Mouse (Mus musculus): ENCODE results near the gene Kdelr1.

Kdelr1 gene

DNA sequence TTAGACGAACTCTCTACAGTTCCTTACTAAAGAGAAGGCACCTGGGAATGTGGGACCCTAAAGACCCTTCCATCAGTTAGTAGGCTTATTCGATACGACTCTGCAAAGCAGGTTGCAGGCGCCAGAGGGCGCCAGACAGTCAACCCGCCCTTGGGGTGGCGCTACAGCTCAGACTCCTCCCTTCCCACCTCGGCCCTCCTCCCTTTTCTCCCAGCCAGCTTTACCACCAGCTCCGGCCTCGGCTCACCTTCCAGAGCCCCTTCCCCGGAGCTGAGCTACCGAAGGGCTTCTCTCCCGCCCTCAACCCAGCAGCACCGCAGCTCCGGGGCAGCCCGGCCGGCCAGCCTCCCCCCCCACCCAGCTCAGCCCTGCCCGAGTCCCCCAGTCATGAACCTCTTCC, at the start of gene Kdelr1:
Gene Kdelr1 (plus strand): TSS at position 149 of the 400 bp plus-strand sequence.
- no peak for DNase-seq (ENCODE audit: extremely low read depth, low read depth, low spot score)

DNA sequence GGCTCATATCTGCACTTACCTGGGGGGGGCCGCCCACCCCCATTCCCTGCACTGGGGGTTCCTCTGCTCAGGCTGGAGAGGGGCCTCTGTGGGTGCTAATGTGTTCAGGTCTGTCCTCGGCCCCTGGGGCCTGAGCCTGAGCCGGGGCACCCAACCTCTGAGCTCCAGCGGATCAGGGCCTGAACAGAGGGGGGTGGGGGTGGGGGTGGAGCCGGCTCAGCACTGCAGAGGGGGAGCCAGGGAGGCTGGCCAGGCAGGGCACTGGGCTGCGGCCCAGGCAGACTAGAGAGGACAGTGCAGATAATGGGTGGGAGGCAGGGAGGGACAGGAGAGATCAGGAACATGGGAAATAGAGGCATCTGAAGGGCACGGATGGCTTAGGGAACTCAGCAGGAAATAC, 48.0 kb upstream of the Kdelr1 start, which contains the start of gene Kcnj14:
Gene Kcnj14 (minus strand): TSS at position 185 of the 400 bp plus-strand sequence.
- no peak for DNase-seq (ENCODE audit: extremely low read depth, low read depth, low spot score)

DNA sequence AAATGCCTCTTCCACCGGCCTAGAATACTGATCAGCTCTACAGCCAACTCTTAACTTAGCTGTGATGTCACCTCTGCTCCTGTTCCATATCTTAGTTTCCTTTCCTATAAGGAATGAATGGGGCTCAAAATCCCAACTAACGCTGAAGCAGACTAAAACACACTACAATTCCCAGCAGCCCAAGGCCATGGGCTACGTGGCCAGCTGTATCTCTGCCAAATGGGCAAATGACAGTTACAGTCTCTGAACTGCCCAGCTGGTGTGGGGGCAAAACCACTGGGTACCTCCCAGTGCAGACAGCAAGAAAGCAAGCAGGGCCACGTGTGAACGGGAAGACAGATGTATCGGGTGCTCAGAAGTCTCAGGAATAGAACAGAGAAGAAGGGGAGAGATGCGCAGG, 45.9 kb upstream of the Kdelr1 start:
- DNase-seq (ENCODE audit: extremely low read depth, low read depth, low spot score): no peak

DNA sequence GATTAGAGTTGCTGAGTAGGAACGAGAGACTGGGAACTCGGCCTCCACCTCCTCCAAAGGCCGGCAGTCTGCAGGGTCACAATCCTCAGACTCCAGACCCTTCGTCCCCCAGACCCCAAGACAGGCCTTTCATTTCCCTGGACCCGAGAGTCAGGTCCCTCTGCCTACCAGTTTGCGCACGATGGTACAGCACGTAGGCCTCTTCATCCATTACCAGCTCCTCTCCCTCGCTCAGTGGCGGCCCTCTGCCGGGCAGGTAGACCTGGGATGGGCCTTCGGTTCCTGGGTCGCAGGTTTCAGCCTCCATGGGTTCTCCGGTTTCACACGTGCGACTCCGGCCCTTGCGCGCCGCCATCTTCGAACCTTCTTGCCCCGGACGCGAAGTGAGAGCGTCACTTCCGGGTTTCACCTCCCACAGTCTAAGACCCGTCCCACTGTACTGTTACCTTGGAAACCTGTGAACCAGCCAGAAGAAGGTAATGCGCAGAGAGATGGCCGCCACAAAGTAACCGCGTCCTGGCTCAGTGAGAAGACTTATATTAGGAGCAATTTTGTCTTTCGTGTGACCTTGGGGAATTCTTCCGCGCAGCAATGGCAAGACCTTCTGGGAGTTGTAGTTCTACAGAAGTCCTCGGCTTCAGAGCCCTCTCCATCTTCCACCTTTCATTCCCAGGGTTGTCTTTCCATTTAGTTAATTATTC, 42.0 kb upstream of the Kdelr1 start, which contains the start of gene Grwd1:
Gene Grwd1 (minus strand): TSS at position 518 of the 701 bp plus-strand sequence.
- DNase-seq (ENCODE audit: extremely low read depth, low read depth, low spot score): no peak

DNA sequence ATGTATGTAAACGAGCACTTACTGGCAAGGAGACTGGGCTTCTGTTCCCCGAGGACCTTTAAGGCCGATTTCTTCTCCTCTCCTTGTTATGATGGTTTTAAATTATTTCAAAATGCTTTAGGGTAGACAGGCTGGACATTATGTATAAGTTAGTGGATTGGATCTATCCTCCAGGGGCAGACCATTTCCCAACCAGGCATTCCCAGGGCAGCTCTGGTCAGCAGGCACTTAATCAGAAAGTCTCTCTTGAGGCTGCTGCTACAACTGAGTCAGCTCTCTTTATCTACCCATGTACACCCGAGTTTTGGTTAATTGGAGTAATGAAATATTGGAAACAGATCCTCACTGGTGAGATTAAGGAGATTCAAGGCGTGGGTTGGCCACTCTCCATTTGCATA, 41.4 kb upstream of the Kdelr1 start:
- no peak for DNase-seq (ENCODE audit: extremely low read depth, low read depth, low spot score)

DNA sequence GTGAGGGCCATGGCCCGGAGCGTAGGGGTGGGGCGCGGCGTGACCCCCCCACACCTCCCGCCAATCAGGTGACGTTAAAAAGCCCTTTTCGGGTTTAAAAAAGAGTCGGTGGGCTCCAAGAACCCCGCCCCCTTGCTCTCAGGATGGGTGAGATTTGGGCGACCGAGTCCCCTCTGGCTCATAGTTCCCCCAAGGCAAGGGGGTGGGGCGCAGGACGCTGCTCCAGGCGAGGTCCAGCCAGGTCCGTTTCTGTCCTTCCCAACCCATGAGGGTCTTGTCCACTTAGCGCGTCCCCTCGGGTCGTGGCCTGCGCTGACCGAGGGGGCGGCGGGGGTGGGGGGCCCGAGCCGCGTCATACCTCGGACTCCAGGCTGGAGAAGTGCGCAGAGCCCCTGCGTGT, 40.1 kb upstream of the Kdelr1 start:
- DNase-seq (ENCODE audit: extremely low read depth, low read depth, low spot score): no peak

DNA sequence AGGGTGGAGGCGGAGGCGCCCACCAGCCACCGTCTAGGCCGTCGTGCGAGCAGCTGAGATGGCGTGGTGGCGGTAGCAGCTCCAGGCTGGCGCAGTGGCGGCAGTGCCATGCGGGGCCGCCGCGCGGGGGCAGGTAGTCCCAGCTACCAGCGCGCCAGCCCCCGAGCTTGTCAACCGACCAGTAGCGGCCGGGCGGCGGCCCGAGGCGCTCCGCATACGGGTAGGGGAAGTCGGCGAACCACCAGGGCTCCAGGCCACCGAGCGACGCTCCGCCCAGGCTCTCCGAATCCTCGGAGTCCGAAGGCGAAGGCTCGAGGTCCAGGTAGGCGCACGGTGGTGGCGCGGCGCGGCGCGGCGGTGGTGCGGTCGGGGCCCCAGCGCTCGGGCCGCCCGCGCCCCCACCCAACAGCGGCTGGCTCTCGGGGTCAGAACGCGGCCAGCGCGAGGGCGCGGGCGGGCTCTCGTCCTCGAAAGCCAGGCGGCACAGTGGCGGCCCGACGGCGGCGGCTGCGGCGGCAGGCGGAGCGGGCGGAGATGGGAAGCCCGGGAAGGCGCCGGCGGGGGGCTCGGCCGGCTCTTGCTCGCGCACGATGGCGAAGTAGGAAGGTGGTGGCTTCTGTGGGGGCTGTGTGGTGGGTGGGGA, 39.3 kb upstream of the Kdelr1 start:
- DNase-seq (ENCODE audit: extremely low read depth, low read depth, low spot score): no peak

DNA sequence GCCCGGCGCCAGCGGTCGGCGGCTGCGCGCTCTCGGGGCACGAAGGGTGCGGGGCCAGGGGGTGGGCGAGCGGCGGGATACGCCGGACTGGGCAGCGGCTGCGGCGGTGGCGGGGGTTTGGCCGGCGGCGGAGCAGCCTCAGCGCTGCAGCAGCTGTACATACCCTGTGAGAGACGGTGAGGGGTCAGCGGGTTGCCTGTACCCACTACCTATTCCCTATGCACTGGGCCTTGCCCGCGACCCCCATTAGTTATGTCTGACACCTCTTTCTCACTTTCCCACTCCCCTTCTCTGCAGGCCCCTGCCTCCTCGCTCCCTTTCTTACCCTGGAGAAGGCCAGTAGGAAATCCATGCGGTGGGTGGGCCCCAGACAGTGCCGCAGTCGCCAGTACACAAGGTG, 38.6 kb upstream of the Kdelr1 start:
- no peak for DNase-seq (ENCODE audit: extremely low read depth, low read depth, low spot score)

DNA sequence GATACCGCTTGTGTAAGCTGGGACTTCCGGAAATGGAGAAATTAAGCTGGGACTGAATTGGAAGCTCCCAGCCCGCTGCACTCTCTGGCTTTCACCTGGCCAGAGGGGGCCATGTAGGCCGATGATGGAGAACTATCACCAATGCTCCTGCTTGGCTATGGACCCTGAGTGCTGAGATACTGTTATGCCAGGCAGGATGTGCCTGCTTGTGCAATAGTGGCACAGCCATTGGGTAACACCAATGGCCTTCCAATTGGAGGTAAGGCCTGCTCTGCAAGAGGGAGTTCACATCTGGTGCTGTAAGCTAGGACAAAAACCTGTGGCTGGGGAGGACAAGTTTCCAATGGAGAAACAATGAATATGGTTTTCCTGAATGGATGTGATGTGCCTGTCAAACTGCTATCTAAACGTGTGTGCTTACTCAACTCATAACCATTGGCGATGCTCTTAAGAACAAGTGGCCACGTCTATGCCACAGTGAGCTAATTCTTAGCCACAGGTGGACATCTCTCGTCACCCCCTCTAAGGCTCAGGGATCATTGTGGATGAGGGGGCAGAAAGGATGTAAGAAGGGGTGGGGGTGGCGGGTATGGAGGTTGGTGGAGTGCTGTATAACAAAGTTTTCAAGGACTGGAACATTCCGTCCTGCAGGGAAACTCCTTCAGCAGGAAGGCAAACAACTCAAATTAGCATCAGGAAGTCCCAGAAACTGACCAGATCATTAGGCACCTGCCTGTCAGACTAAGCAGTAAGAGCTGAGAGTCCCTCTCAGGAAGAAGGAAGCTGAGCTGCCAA, 29.4 kb upstream of the Kdelr1 start:
- no peak for DNase-seq (ENCODE audit: extremely low read depth, low read depth, low spot score)

DNA sequence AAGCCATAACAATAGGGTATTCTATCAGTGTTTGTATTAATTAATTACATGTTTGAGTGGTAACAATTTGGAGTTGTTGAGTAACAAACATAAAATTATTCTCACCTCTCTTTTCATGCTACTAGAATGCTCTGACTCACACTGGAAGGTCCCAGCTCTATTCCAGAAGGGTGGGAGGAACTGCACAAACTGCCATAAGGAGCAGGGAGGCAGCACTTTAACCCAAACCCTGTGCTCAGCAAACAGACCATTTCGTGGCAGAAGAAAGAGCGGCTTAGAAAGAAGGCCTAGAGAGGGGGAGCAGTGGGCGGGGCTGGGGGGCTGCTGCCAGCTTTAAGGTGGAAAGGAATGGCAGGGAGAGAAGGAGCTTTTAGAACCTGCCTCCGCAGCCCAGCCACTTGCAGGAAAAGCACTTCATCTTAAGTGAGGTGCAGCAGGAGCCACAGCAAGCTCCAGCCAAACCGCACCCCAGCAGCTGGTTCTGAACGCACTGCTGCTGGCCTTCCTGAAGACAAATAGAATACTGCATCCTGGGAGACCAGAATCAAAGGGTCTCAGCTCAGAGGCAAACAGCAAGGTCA, 24.0 kb upstream of the Kdelr1 start:
- DNase-seq (ENCODE audit: extremely low read depth, low read depth, low spot score): no peak

DNA sequence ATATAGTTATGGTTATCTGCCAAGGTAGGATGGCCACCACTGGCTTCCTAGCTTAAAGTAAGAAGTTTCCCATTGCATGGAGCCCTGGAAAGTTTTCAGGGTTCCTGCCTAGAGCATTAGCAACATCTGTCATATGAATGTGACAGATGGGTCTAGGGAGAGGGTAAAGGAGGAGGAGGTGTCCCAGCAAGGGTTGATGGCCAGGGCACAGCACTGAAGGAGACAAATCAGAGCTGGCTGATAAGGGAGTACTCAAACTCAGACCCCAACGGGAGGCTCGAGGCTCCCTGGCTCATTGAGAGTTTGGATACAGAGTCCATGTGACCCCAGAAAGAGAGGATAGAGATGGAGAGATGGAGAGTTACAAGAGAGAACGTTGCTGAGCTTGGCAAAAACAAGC, 21.9 kb upstream of the Kdelr1 start:
- no peak for DNase-seq (ENCODE audit: extremely low read depth, low read depth, low spot score)

DNA sequence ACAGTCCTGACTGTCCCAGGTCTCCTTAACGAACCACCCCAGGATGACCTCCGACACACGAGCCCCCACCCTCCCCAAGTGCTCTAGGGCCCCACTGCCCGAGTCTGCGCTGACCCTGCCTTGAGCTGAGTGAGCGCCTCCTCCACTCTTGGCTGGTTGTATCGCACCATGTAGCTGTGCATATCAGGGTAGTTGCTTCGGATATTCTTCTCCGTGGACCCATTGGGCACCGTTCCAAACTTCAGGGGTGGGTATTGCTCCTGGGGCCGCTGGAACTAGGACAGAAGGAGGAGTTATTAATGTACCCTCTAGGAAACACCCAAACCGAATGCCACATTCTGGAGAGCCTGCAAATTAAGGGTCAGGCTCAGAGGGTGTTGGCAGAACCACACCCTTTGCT, 19.5 kb upstream of the Kdelr1 start:
- DNase-seq (ENCODE audit: extremely low read depth, low read depth, low spot score): no peak

DNA sequence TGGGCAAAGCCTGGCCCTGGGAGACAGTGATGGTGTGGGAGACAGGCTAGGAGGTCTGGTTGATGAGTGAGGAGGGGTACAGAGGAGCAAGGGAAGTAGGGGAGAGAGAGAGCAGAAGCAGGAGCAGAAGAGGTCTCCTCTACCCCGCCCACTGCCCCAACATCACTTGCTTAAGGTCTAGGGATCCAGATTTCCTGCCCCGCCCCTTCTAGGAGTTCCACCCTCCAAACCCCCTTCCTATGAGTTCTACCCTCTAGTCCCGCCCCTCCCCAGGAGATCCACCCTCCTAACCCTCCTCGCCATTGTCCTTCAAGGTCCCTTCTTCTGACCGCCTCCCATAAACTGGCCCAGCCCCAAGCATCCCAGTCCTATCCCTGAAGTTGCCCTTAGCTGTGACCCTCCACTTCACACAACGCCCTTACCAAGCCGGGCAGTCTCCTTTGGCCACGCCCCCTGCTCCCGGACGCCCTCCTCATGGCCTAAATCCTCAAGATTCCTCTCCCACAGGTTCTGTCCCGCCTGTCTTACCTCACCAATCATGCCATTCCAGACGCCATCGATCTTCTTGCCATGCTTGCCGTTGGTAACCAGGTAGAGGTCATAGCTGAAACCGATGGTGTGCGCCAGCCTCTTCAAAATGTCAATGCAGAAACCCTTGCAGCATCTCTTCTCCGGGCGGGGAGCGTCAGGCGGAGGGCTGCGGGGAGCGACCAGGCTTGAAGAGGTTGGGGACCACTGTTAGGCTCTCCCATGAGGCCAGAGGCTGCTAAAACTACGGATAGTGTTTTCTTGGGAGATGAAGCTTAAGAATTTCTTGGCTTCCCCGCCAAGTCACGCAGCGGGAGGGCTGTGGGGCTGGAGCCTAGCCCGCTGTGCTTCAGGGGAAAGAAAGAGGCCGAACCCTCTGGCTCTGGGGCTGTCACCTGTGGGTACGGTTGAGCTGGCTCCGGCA, 15.3 kb upstream of the Kdelr1 start:
- no peak for DNase-seq (ENCODE audit: extremely low read depth, low read depth, low spot score)

DNA sequence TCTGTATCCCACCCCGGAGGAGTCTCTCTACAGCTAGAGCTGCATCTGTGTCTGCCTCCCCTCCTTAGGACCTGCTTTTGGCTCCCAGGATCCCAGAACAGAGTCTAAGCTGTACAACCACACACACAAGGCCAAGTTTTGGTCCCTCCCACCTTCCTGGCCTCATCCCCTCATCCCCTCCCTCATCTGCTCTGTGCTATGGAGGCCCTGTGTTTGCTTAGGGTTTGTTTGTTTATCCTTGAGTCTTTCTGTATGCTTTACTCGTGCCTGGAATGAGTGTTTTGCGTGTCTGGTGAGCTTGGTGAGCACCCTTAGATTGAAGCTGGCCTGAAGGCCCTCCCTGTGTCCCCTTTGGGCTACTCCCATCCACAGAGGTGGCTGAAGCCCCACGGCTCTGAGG, 13.6 kb upstream of the Kdelr1 start:
- DNase-seq (ENCODE audit: extremely low read depth, low read depth, low spot score): no peak

DNA sequence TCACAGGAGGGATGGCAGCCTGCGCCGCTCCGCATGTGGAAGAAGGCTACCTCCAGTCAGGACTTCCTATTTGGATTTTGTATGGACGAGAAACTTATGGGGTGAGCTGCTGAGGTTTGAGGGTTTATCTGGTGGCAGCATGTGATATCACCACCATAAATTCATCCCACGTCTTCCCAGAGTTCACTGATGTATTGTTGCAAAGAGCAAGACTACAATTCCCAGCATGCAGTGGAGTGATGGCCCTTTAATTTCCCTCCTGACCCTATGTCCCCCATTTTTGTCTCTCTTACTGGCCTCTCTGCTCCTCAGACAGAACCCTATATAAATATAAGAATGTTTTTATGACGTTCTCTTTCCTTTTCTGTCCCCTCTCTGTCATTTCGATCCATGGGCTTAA, 9.8 kb upstream of the Kdelr1 start:
- DNase-seq (ENCODE audit: extremely low read depth, low read depth, low spot score): no peak

DNA sequence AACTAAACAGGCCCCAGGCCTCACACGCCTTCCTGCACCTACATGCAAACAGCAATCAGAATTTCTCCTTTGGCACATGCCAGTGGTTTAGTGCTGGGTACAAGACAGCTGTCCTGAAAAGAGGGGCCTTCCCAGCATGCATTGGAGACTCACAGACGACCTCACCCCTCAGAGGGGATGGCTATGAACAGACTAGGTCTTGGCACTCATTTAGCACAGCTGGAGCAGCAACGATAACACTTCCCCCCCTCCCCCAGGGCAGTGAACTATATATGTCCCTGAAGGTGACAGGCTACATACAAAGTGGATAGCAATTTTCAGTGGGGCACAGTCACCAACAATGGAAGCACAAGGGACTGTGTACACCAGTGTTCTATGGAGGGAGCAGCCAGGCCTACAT, 8.1 kb upstream of the Kdelr1 start:
- DNase-seq (ENCODE audit: extremely low read depth, low read depth, low spot score): no peak

DNA sequence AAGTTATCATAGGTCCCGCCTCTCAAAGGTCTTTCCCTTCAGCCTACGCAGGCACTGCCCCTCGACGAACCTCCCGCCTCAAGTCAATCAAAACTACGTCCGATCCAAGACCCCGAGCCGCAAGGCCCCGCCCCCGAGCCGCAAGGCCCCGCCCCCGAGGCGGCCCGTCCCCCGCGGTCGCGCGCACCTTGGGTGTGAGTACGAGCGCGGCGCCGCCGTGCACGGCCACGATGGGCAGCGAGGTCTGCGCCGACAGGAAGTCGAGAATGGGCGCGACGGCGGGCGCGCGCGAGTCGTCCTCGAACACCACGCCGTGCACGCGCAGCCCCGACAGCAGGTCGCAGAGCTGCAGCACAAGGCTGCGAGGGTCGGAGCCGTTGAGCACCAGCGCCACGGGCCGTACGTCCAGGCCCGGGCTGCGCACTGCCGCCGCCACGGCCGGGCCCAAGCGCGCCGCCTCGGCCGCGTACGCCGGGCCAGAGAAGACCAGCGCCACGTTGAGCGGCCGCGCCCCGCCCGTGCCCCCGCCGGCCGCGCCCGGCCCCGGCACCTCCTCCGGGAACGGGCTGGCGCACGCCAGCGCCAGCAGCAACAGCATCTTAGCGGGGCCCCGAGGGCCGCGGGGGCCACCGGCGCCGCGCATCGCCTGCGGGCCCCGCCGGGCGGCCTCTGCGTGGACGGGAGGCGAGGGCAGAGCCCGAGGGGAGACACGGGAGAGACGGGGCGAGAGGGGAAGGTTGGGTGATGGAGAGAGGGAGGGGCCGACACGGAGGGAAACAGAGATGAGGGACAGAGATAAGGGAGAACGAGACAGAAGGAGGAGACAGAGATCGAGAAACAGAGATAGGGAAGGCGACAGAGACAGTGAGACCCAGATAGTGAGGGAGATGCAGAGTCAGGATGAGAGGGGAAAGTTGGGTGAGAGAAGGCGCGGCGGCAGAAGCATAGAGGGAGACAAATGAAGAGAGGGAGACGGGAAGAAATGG, 6.4 kb upstream of the Kdelr1 start:
- no peak for DNase-seq (ENCODE audit: extremely low read depth, low read depth, low spot score)

DNA sequence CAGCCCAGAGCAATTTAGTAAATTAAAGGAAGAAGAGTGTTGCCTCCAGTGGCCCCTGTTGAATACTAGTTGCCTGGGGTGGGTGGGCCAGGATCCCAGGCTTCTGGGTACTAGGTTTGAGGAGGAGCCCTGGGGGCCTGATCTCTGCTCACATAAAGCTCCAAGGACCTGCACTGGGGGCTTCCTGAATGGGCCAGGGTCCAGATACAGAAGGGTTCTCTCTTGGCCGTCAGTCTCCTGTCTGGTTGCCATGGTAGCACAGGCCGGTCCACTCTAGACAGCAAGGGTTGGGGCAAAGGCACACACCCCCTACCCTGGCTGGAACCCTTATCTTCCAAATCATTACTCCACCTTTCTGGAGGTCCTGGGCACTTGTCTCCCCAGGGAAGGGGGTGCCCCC, 4.7 kb upstream of the Kdelr1 start:
- DNase-seq (ENCODE audit: extremely low read depth, low read depth, low spot score): no peak

DNA sequence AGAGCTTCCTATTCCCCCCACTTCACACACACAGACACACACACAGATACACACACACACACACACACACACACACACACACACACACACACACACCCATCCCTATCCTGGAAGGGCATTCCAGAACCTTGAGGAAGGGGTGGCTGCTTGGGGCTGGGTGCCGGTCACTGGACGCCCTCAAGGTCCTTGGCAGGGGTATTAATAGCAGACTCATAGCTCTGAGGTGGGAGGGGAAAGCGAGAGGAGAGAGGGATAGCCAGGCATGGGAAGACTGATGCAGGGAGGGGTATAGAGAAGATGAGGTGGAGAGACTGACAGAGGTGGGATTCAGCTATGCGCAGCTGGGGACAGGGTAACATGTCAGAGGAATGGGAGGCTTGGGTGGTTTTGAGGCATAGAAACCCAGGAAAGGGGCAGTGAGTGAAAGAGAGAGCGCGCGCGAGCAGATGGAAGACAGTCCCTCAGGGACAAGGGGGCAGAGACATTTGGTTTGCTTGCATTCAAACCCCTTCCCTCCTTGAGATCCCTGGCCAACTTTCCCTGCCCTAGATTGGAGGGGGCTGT, 3.4 kb upstream of the Kdelr1 start:
- DNase-seq (ENCODE audit: extremely low read depth, low read depth, low spot score): no peak

Measured in fat pad, adult 2 months (tissue).